Mouse (Mus musculus): ENCODE measurements at regions not wholly inside any gene's neighbourhood (a gene's known extent, or its start where the extent isn't known, plus 50 kb on each side); places are given as distances from the start of the nearest gene placed in this dataset.

GRCm38 (mm10) chr15:51601128-51601855, 2283.4 kb upstream of the Gm7489 start:
- TF ChIP-seq POLR2A (IDR thresholded peaks at IDR 0.05; ENCODE audit: low read depth, low read length) (no peak), CTCF (conservative IDR thresholded peaks at IDR 0.05; ENCODE audit: insufficient read depth, insufficient read length, low read depth, low read length) (no peak)
